Mouse (Mus musculus) heart, embryonic 15.5 days (tissue): ENCODE results near the gene Clhc1. TPM values are rescaled to one million over a fixed set of nuclear protein-coding genes. Genes with fewer than 3 reads are reported as not detected.

Experiments
- ATAC-seq: fragments of 200-750 bp; cut with Nextera tagmentation; replicated peaks from 2 replicates; pipeline ENCODE4 v1.8.0; 2017; ENCODE audit warnings: low read depth, moderate TSS enrichment; ENCODE audit not compliant: insufficient number of reproducible peaks, insufficient read depth, low FRiP score
- H3K27ac ChIP-seq: fragments of 300-500 bp; sonication (generic); 2 replicates; pipeline ENCODE4 v1.5.1; 2015; ENCODE audit warnings: mild to moderate bottlenecking, inconsistent platforms
- H3K27me3 ChIP-seq: fragments of 300-500 bp; sonication (generic); 2 replicates; pipeline ENCODE4 v1.6.1; 2015; ENCODE audit warnings: inconsistent platforms
- H3K36me3 ChIP-seq: fragments of 300-500 bp; sonication (generic); 2 replicates; pipeline ENCODE4 v1.6.1; 2015; ENCODE audit warnings: mild to moderate bottlenecking, inconsistent platforms
- H3K4me1 ChIP-seq: fragments of 300-500 bp; sonication (generic); replicated peaks from 2 replicates; pipeline ENCODE4 v1.6.1; 2015; ENCODE audit warnings: inconsistent platforms
- H3K4me2 ChIP-seq: fragments of 300-500 bp; sonication (generic); 2 replicates; pipeline ENCODE4 v1.6.1; 2015; ENCODE audit warnings: inconsistent platforms, mild to moderate bottlenecking, moderate library complexity
- H3K4me3 ChIP-seq: fragments of 300-500 bp; sonication (generic); 2 replicates; pipeline ENCODE4 v1.5.1; 2015; ENCODE audit warnings: mild to moderate bottlenecking, inconsistent platforms
- H3K9ac ChIP-seq: fragments of 300-500 bp; sonication (generic); 2 replicates; pipeline ENCODE4 v1.6.1; 2015; ENCODE audit warnings: mild to moderate bottlenecking, inconsistent platforms
- H3K9me3 ChIP-seq: fragments of 300-500 bp; sonication (generic); replicated peaks from 2 replicates; pipeline ENCODE4 v1.6.1; 2016; ENCODE audit warnings: inconsistent platforms
- WGBS: fragments of 180-500 bp; shearing (Covaris S2); methylation state at CpG from one replicate; pipeline ENCODE4 v1.1.7; 2015; ENCODE audit warnings: mixed read lengths; 5-methylcytosine and 5-hydroxymethylcytosine counted together
- polyA plus RNA-seq: library from polyadenylated mRNA; unstranded; fragments of >200 nt; fragmentation: Nextera tagmentation; extraction: Ambion mirVana; gene quantifications from 2 replicates; pipeline ENCODE4 v1.2.1, GENCODE M21; 2015

Gene Clhc1
- 0.22 and 0.24 TPM in 2 replicates for polyA plus RNA-seq

DNA sequence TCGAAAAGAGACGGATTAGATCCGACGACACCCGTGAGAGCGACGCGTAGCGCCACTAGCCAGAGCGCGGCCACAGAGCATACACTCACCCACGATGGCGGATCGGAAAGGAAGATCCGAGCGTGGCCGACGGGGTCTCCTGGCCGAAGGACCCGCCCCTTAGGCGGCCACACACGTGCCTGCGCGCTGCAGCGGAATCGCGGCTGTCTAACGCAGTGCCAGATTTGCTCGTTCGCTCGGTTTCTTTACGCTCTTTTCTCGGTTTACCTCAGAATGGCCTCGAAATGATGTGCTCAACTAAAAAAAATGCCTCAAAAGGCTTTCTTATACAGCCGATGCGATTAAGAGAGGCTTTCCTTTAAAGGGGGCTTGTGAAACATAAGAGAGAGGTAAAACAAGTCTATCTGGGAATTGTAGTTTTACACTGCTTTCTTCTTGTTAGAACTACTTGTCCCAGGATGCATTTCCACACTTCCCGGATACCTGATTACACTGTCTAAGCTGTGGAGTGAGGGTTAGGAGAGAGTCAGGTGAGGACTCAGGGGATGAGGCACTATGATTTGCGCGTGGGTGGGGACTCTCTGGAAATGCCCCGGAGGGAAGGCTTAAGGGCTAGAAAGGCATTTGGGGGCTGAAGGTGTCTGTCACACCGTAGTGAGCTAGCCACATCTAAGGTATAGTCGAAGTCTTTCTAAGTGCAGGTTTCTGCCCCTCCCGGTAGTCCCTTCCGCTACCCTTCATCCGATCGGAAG is at the start of gene Clhc1, which contains the start of gene Rps27a:
TSS of gene Clhc1 (plus strand) at position 199 of the 752 bp plus-strand sequence.
TSS of gene Rps27a (minus strand) at position 358 of the 752 bp plus-strand sequence.
- peak within 1 kb of the TSS; percentile 93 for H3K9ac ChIP-seq
- no peaks in the 10 kb centered on the region for H3K9me3 ChIP-seq

DNA sequence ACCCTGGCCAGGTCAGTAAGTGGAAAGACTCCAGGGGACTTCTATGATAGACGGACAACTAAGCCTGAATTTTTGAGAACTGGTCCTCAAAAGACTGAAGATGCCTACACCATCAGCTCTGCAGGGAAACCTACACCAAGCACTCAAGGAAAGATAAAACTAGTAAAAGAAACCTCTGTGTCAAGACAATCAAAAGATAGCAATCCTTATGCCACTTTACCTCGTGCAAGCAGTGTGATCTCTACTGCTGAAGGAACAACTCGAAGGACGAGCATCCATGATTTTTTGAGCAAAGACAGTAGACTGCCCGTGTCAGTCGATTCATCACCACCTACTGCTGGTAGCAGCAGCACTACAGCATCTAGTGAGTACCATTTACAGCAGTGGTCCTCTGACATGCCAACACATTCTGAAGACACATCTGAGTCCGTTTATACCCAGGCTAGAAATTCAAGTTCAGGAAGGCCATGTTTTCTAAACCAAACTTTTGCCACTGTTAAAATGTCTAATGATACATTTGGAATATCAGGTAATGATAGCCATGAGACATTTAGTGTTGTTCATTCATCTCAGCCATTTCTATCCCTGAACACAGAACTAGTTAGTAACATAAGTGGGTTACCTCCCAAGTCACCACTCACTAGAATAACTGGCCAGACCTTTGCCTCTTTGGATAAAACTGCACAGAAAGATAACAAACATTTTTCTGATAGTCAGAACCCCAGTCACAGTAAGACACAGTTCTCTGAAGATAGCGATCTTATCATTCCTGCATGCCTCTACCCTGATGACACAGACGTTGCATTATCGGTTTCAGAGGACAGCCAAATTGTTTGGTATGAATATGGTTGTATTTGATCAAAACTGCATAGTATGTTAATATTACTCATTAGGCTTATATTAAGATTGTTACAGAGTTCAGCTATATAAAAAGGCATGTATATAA is 43.5 kb upstream of the Clhc1 start:
- Histone ChIP-seq H3K9ac (no peak overlapping the region), H3K4me1 (no peaks in the 10 kb centered on the region), H3K9me3 (no peaks in the 10 kb centered on the region), H3K4me3 (no peak overlapping the region), H3K27me3 (no peaks in the 10 kb centered on the region), H3K36me3 (peaks cover 32% of the 10 kb centered on the region), H3K4me2 (no peak overlapping the region), H3K27ac (no peak overlapping the region)
- ATAC-seq, result no peak
- 80% methylated on average over 10 of the region's 10 CpGs for WGBS

More for the DNA sequence above, at the start of gene Clhc1, which contains the start of gene Rps27a:
- peaks cover 14% of the 10 kb centered on the region for H3K4me1 ChIP-seq
- H3K4me3 ChIP-seq, result peak within 1 kb of the TSS; percentile 91
- under 1% methylated on average over 46 of the region's 46 CpGs for WGBS
- peak within 1 kb of the TSS; percentile 76 for H3K4me2 ChIP-seq
- peak within 1 kb of the TSS; percentile 87 for H3K27ac ChIP-seq
- peaks cover 34% of the 10 kb centered on the region for H3K36me3 ChIP-seq
- no peaks in the 10 kb centered on the region for H3K27me3 ChIP-seq
- peak; percentile 94 for ATAC-seq

DNA sequence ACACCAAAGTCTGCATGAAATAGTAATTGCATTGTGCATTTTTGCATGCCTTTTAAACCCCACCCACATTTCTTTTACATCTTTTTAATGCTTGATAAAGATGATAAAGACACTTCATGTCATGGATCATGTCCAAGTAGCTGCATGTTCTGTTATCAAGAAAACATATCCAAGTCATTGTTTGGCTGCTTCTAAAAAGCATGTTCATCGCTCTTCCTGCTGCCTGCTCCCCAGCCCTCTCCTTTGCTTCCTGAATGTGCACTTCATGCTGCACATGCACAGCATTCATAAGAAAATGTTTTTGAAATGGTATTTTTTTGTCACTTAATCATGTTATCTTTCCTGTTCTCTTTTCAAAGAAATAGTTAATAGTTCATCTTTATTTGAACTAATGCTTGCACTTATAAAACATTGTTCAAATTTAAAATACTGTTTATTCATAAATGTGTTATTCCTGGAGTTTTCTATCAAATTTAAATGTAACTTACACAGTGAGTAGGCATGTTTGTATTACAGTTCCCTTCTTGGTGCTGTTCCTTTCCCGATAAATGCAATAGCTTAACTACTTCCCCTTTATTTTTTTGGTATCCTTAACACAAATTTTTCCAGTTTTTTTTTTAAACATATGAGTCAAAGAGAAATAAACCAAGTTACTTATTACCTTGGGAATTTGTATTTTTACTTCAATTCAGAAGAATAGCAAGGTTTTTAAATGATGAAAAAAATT is 42.7 kb upstream of the Clhc1 start:
- no peaks in the 10 kb centered on the region for H3K27me3 ChIP-seq
- ATAC-seq, result no peak
- H3K9ac ChIP-seq, result no peak overlapping the region
- no peak overlapping the region for H3K27ac ChIP-seq
- H3K4me1 ChIP-seq, result no peaks in the 10 kb centered on the region
- H3K4me2 ChIP-seq, result no peak overlapping the region
- WGBS, result 80% methylated on average over 2 of the region's 2 CpGs
- H3K9me3 ChIP-seq, result no peaks in the 10 kb centered on the region
- no peak overlapping the region for H3K4me3 ChIP-seq
- peaks cover 29% of the 10 kb centered on the region for H3K36me3 ChIP-seq

GRCm38 (mm10) chr11:29509421-29509820 is 38.3 kb upstream of the Clhc1 start:
- Histone ChIP-seq H3K36me3 (peaks cover 25% of the 10 kb centered on the region), H3K4me3 (no peak overlapping the region), H3K27me3 (no peaks in the 10 kb centered on the region), H3K4me1 (peaks cover 5% of the 10 kb centered on the region; the same call in 1 of the 2 replicates), H3K9me3 (no peaks in the 10 kb centered on the region), H3K4me2 (no peak overlapping the region), H3K9ac (no peak overlapping the region), H3K27ac (no peak overlapping the region)
- WGBS, result 94% methylated on average over 1 of the region's 1 CpGs
- no peak for ATAC-seq

- 90% methylated on average over 4 of the region's 4 CpGs for WGBS
- Histone ChIP-seq H3K4me2 (no peak overlapping the region), H3K4me3 (no peak overlapping the region), H3K27me3 (no peaks in the 10 kb centered on the region), H3K36me3 (peaks cover 14% of the 10 kb centered on the region; the same call in 1 of the 2 replicates), H3K27ac (no peak overlapping the region), H3K4me1 (peaks cover 8% of the 10 kb centered on the region; the same call in 1 of the 2 replicates), H3K9ac (no peak overlapping the region), H3K9me3 (no peaks in the 10 kb centered on the region)
- no peak for ATAC-seq
Observed at GRCm38 (mm10) chr11:29512818-29513535, 34.8 kb upstream of the Clhc1 start.

GRCm38 (mm10) chr11:29514325-29514681 is 33.4 kb upstream of the Clhc1 start:
- H3K9ac ChIP-seq, result peak overlapping the region; percentile 71
- H3K27ac ChIP-seq, result peak overlapping the region; percentile 83
- no peaks in the 10 kb centered on the region for H3K27me3 ChIP-seq
- H3K9me3 ChIP-seq, result no peaks in the 10 kb centered on the region
- H3K36me3 ChIP-seq, result peaks cover 14% of the 10 kb centered on the region; the same call in 1 of the 2 replicates
- peak overlapping the region; percentile 74 for H3K4me3 ChIP-seq
- peak overlapping the region; percentile 82 for H3K4me2 ChIP-seq
- no peak for ATAC-seq
- peaks cover 8% of the 10 kb centered on the region; the same call in 1 of the 2 replicates for H3K4me1 ChIP-seq
- WGBS, result 19% methylated on average over 10 of the region's 10 CpGs

GRCm38 (mm10) chr11:29514682-29515412 is 32.9 kb upstream of the Clhc1 start, which contains the start of gene Prorsd1:
Gene Prorsd1, minus strand, starts transcription at chr11:29515033.
- H3K9me3 ChIP-seq, result no peaks in the 10 kb centered on the region
- peak within 1 kb of the TSS; percentile 74 for H3K4me3 ChIP-seq
- peak within 1 kb of the TSS; percentile 83 for H3K27ac ChIP-seq
- 2% methylated on average over 40 of the region's 40 CpGs for WGBS
- no peaks in the 10 kb centered on the region for H3K27me3 ChIP-seq
- H3K4me1 ChIP-seq, result peaks cover 8% of the 10 kb centered on the region; the same call in 1 of the 2 replicates
- peak within 1 kb of the TSS; percentile 71 for H3K9ac ChIP-seq
- peaks cover 14% of the 10 kb centered on the region; the same call in 1 of the 2 replicates for H3K36me3 ChIP-seq
- peak within 1 kb of the TSS; percentile 82 for H3K4me2 ChIP-seq
- peak; percentile 99 for ATAC-seq

GRCm38 (mm10) chr11:29525988-29526794 is 21.6 kb upstream of the Clhc1 start, which contains the start of gene Mtif2:
Gene Mtif2, plus strand, starts transcription at chr11:29526408.
- peak; percentile 91 for ATAC-seq
- H3K4me1 ChIP-seq, result peaks cover 4% of the 10 kb centered on the region
- H3K4me3 ChIP-seq, result peak within 1 kb of the TSS; percentile 65
- peak within 1 kb of the TSS; percentile 78 for H3K4me2 ChIP-seq
- peaks cover 15% of the 10 kb centered on the region; the same call in 1 of the 2 replicates for H3K36me3 ChIP-seq
- peak within 1 kb of the TSS; percentile 73 for H3K27ac ChIP-seq
- H3K27me3 ChIP-seq, result no peaks in the 10 kb centered on the region
- H3K9me3 ChIP-seq, result no peaks in the 10 kb centered on the region
- 2% methylated on average over 47 of the region's 47 CpGs for WGBS
- peak within 1 kb of the TSS; percentile 76 for H3K9ac ChIP-seq

GRCm38 (mm10) chr11:29538201-29538600 is 9.5 kb upstream of the Clhc1 start:
- no peak overlapping the region for H3K4me2 ChIP-seq
- peaks cover 64% of the 10 kb centered on the region for H3K36me3 ChIP-seq
- no peaks in the 10 kb centered on the region for H3K4me1 ChIP-seq
- no peak overlapping the region for H3K4me3 ChIP-seq
- H3K9me3 ChIP-seq, result no peaks in the 10 kb centered on the region
- no peak overlapping the region for H3K9ac ChIP-seq
- WGBS, result 98% methylated on average over 1 of the region's 1 CpGs
- H3K27me3 ChIP-seq, result no peaks in the 10 kb centered on the region
- no peak for ATAC-seq
- no peak overlapping the region for H3K27ac ChIP-seq
